Mouse (Mus musculus) liver, adult 2 months (tissue): ENCODE data around the gene C2cd3. TPM values are rescaled to one million over a fixed set of nuclear protein-coding genes. Genes with fewer than 3 reads are reported as not detected.
"Not testable (repeated sequence)": the region's sequence is repeated elsewhere in the genome, so short reads cannot be mapped to it uniquely, and the experiment has no call there.

Experiments
- DNase-seq: peaks from one replicate; pipeline ENCODE4 v3.0.0-alpha.2; 2011; ENCODE audit warnings: low read depth, low spot score; ENCODE audit errors: extremely low read depth
- H3K27ac ChIP-seq: fragments of 200-500 bp; replicated peaks from 2 replicates; pipeline ENCODE4 v1.5.1; 2012; ENCODE audit warnings: low read depth, mild to moderate bottlenecking, control low read depth, inconsistent platforms, low read length; ENCODE audit not compliant: insufficient read depth
- H3K27me3 ChIP-seq: fragments of 200-500 bp; 2 replicates; pipeline ENCODE4 v1.6.1; 2012; ENCODE audit warnings: mild to moderate bottlenecking, moderate library complexity, low read length, inconsistent platforms; ENCODE audit not compliant: control insufficient read depth, insufficient read depth
- H3K36me3 ChIP-seq: fragments of 200-500 bp; 2 replicates; pipeline ENCODE4 v1.6.1; 2012; ENCODE audit warnings: low read length, inconsistent platforms; ENCODE audit not compliant: control insufficient read depth, insufficient read depth
- H3K4me1 ChIP-seq: fragments of 200-500 bp; 2 replicates; pipeline ENCODE4 v1.6.1; 2011; ENCODE audit warnings: low read length; ENCODE audit not compliant: control insufficient read depth, insufficient read depth
- H3K4me3 ChIP-seq: fragments of 200-500 bp; 2 replicates; pipeline ENCODE4 v1.5.1; 2011; ENCODE audit warnings: low read depth, mild to moderate bottlenecking, control low read depth, low read length, moderate library complexity; ENCODE audit not compliant: insufficient read depth
- H3K79me2 ChIP-seq: fragments of 200-500 bp; 2 replicates; pipeline ENCODE4 v1.6.1; 2012; ENCODE audit warnings: inconsistent platforms, mild to moderate bottlenecking, low read length, moderate library complexity; ENCODE audit not compliant: control insufficient read depth, insufficient read depth
- H3K9ac ChIP-seq: fragments of 200-500 bp; 2 replicates; pipeline ENCODE4 v1.6.1; 2012; ENCODE audit warnings: low read depth, mild to moderate bottlenecking, control low read depth, inconsistent platforms, low read length
- CTCF ChIP-seq: fragments of 200-500 bp; IDR thresholded peaks from 2 replicates; pipeline ENCODE4 v1.5.1; 2011; ENCODE audit warnings: low read depth, low read length, control low read depth
- POLR2A ChIP-seq: fragments of 200-500 bp; IDR thresholded peaks from 2 replicates; pipeline ENCODE4 v1.6.1; 2011; ENCODE audit warnings: low read length, control low read depth; ENCODE audit not compliant: insufficient read depth; ENCODE audit errors: extremely low read depth
- WGBS: fragments of 180-500 bp; shearing (Covaris S2); methylation state at CpG from one replicate; pipeline ENCODE4 v1.1.7; 2018; 5-methylcytosine and 5-hydroxymethylcytosine counted together
- polyA plus RNA-seq: library from polyadenylated mRNA; depleted of rRNA; stranded (reverse); fragments of >200 nt; gene quantifications from 2 replicates; pipeline ENCODE4 v1.2.3, GENCODE M21; 2012
- total RNA-seq: library from RNA; depleted of rRNA; stranded (reverse); fragments of >200 nt; gene quantifications from 2 replicates; pipeline ENCODE4 v1.2.3, GENCODE M21; 2014

C2cd3 gene
- total and polyA plus RNA-seq, 2 experiments = 4.5 to 5.1 TPM

- DNase-seq = no peak
- H3K9ac ChIP-seq = no peak within 1 kb of the TSS
- no peak within 1 kb of the TSS for H3K4me3 ChIP-seq
- H3K79me2 ChIP-seq = no peaks in the 10 kb centered on the region
- H3K27ac ChIP-seq = no peak within 1 kb of the TSS
- peaks cover 5% of the 10 kb centered on the region for H3K4me1 ChIP-seq
- no peaks in the 10 kb centered on the region for H3K27me3 ChIP-seq
- no peaks in the 10 kb centered on the region for H3K36me3 ChIP-seq
- 80% methylated on average over 6 of the region's 6 CpGs for WGBS
- TF ChIP-seq CTCF (no peak), POLR2A (no peak)
These were observed 100.7 kb downstream of the C2cd3 start, which contains the start of gene Ucp3 for GRCm38 (mm10) chr7:100472777-100473176. Gene Ucp3, plus strand, starts transcription at chr7:100472990.

GRCm38 (mm10) chr7:100473846-100474454 is 101.9 kb downstream of the C2cd3 start:
- peaks cover 5% of the 10 kb centered on the region for H3K4me1 ChIP-seq
- no peak overlapping the region for H3K9ac ChIP-seq
- 76% methylated on average over 9 of the region's 9 CpGs for WGBS
- DNase-seq = no peak
- H3K36me3 ChIP-seq = no peaks in the 10 kb centered on the region
- no peaks in the 10 kb centered on the region for H3K27me3 ChIP-seq
- no peak overlapping the region for H3K4me3 ChIP-seq
- TF ChIP-seq POLR2A (no peak), CTCF (no peak)
- no peaks in the 10 kb centered on the region for H3K79me2 ChIP-seq
- H3K27ac ChIP-seq = no peak overlapping the region

- peak overlapping the region; percentile 20 for H3K27ac ChIP-seq
- no peak for TF ChIP-seq POLR2A
- TF ChIP-seq CTCF = no peak
These were observed 102.6 kb downstream of the C2cd3 start for GRCm38 (mm10) chr7:100474680-100475079.

GRCm38 (mm10) chr7:100479100-100479822 is 107.2 kb downstream of the C2cd3 start:
- Histone ChIP-seq H3K36me3 (no peaks in the 10 kb centered on the region), H3K27ac (no peak overlapping the region), H3K4me3 (no peak overlapping the region), H3K27me3 (no peaks in the 10 kb centered on the region), H3K9ac (no peak overlapping the region), H3K79me2 (no peaks in the 10 kb centered on the region), H3K4me1 (peaks cover 5% of the 10 kb centered on the region)
- DNase-seq = no peak
- 82% methylated on average over 20 of the region's 20 CpGs for WGBS
- no peak for TF ChIP-seq POLR2A
- TF ChIP-seq CTCF = no peak

More at GRCm38 (mm10) chr7:100474680-100475079, 102.6 kb downstream of the C2cd3 start:
- no peak overlapping the region for H3K4me3 ChIP-seq
- no peaks in the 10 kb centered on the region for H3K36me3 ChIP-seq
- 21% methylated on average over 1 of the region's 1 CpGs for WGBS
- no peak overlapping the region for H3K9ac ChIP-seq
- H3K4me1 ChIP-seq = peaks cover 5% of the 10 kb centered on the region
- no peaks in the 10 kb centered on the region for H3K27me3 ChIP-seq
- peak; percentile 71 for DNase-seq
- no peaks in the 10 kb centered on the region for H3K79me2 ChIP-seq

GRCm38 (mm10) chr7:100479823-100480164 is 107.8 kb downstream of the C2cd3 start:
- no peak overlapping the region for H3K9ac ChIP-seq
- H3K4me3 ChIP-seq = no peak overlapping the region
- 80% methylated on average over 15 of the region's 15 CpGs for WGBS
- TF ChIP-seq POLR2A (no peak), CTCF (no peak)
- H3K79me2 ChIP-seq = no peaks in the 10 kb centered on the region
- H3K27me3 ChIP-seq = no peaks in the 10 kb centered on the region
- no peak for DNase-seq
- peaks cover 3% of the 10 kb centered on the region for H3K4me1 ChIP-seq
- H3K36me3 ChIP-seq = no peaks in the 10 kb centered on the region
- no peak overlapping the region for H3K27ac ChIP-seq

GRCm38 (mm10) chr7:100480175-100480574 is 108.1 kb downstream of the C2cd3 start:
- no peak for TF ChIP-seq CTCF
- no peak for TF ChIP-seq POLR2A
- no peaks in the 10 kb centered on the region for H3K27me3 ChIP-seq
- H3K9ac ChIP-seq = no peak overlapping the region
- no peaks in the 10 kb centered on the region for H3K36me3 ChIP-seq
- H3K79me2 ChIP-seq = no peaks in the 10 kb centered on the region
- no peak for DNase-seq
- WGBS = 86% methylated on average over 17 of the region's 17 CpGs
- no peak overlapping the region for H3K27ac ChIP-seq
- H3K4me3 ChIP-seq = no peak overlapping the region
- no peaks in the 10 kb centered on the region for H3K4me1 ChIP-seq

GRCm38 (mm10) chr7:100482046-100482445 is 110.0 kb downstream of the C2cd3 start:
- not testable (repeated sequence) for H3K79me2 ChIP-seq, H3K27me3 ChIP-seq, H3K4me3 ChIP-seq, DNase-seq, H3K36me3 ChIP-seq, H3K27ac ChIP-seq, H3K4me1 ChIP-seq, H3K9ac ChIP-seq
- 73% methylated on average over 2 of the region's 2 CpGs for WGBS
